Mouse (Mus musculus) brain, adult 2 months (tissue): ENCODE measurements around the gene Mmp10.
A peak's percentile ranks its signal among the peaks of the same experiment; 100 is the strongest.

Experiments
- DNase-seq: peaks from one replicate; pipeline ENCODE4 v3.0.0; 2011; ENCODE audit warnings: low read depth, low spot score

The Mmp10 gene

GRCm38 (mm10) chr9:7502051-7502450, at the start of gene Mmp10:
TSS of gene Mmp10 (plus strand) at chr9:7502352.
- no peak for DNase-seq

- DNase-seq: no peak
These were observed 48.9 kb upstream of the Mmp10 start for GRCm38 (mm10) chr9:7453302-7453701.

- DNase-seq: no peak
These were observed 31.9 kb upstream of the Mmp10 start for GRCm38 (mm10) chr9:7470262-7470661.

GRCm38 (mm10) chr9:7483684-7484394, 18.3 kb upstream of the Mmp10 start:
- no peak for DNase-seq

- DNase-seq: no peak
These were observed 1.0 kb upstream of the Mmp10 start for GRCm38 (mm10) chr9:7501138-7501537.

- no peak for DNase-seq
These were observed 5.2 kb downstream of the Mmp10 start for GRCm38 (mm10) chr9:7507321-7507876.

GRCm38 (mm10) chr9:7509619-7510233, 7.6 kb downstream of the Mmp10 start:
- peak; percentile 4 for DNase-seq

GRCm38 (mm10) chr9:7517944-7518571, 15.9 kb downstream of the Mmp10 start:
- DNase-seq: no peak

GRCm38 (mm10) chr9:7526255-7526940, 24.2 kb downstream of the Mmp10 start:
- no peak for DNase-seq

- no peak for DNase-seq
These were observed 40.6 kb downstream of the Mmp10 start for GRCm38 (mm10) chr9:7542763-7543162.

GRCm38 (mm10) chr9:7544923-7545457, 42.8 kb downstream of the Mmp10 start:
- DNase-seq: no peak

GRCm38 (mm10) chr9:7545471-7545870, 43.3 kb downstream of the Mmp10 start:
- DNase-seq: peak; percentile 3

- no peak for DNase-seq
These were observed 43.8 kb downstream of the Mmp10 start for GRCm38 (mm10) chr9:7545920-7546319.

- no peak for DNase-seq
These were observed 49.8 kb downstream of the Mmp10 start for GRCm38 (mm10) chr9:7551943-7552342.

GRCm38 (mm10) chr9:7553536-7553935, 51.4 kb downstream of the Mmp10 start:
- DNase-seq: no peak

GRCm38 (mm10) chr9:7554382-7554781, 52.2 kb downstream of the Mmp10 start:
- peak; percentile 19 for DNase-seq

GRCm38 (mm10) chr9:7558221-7559017, 56.3 kb downstream of the Mmp10 start, which contains the start of gene Mmp8:
TSS of gene Mmp8 (plus strand) at chr9:7558456.
- no peak for DNase-seq
